In genomic region chr4:41387755-41388469, GRCm38 (mm10) we compare ENCODE assay signal across 14 mouse cellular contexts. TPM values are rescaled to one million over a fixed set of nuclear protein-coding genes. Genes with fewer than 3 reads are reported as not detected.
DNase-seq lines count a peak whose midpoint lies in the region; ATAC-seq lines count a peak whose summit lies in the region.
"Had no signal": no experiment of that assay in that cellular context is flagged by ENCODE, and none has a peak within 500 bp of the region (broad histone marks: within the 10 kb centered on the region; RNA-seq: fewer than 3 reads in every experiment).

No protein-coding gene starts in this region.

- H3K36me3 ChIP-seq in heart, embryonic 10.5 days, result peaks cover 72% of the 10 kb centered on the region
- peaks cover 91% of the 10 kb centered on the region for H3K36me3 ChIP-seq in liver, embryonic 15.5 days (replicated peaks)
- H3K36me3 ChIP-seq in limb, embryonic 10.5 days, result peaks cover 92% of the 10 kb centered on the region

- H3K4me1 ChIP-seq in heart, embryonic 10.5 days, result no peaks in the 10 kb centered on the region
- peaks cover 46% of the 10 kb centered on the region for H3K4me1 ChIP-seq in liver, embryonic 15.5 days (replicated peaks)
- H3K4me1 ChIP-seq in limb, embryonic 10.5 days, result no peaks in the 10 kb centered on the region
- H3K4me1 ChIP-seq: forebrain, embryonic 15.5 days; hindbrain, embryonic 12.5 days; lung, embryonic 15.5 days had no signal

- H3K27me3 ChIP-seq in heart, embryonic 10.5 days (ENCODE audit: insufficient read depth, poor library complexity, severe bottlenecking), result no peaks in the 10 kb centered on the region
- H3K27me3 ChIP-seq in liver, embryonic 15.5 days, result no peaks in the 10 kb centered on the region
- no peaks in the 10 kb centered on the region for H3K27me3 ChIP-seq in limb, embryonic 10.5 days (ENCODE audit: low read depth, poor library complexity, severe bottlenecking)
- H3K27me3 ChIP-seq: forebrain, embryonic 15.5 days; hindbrain, embryonic 12.5 days; lung, embryonic 15.5 days had no signal

- 79% methylated on average over 7 of the region's 7 CpGs for WGBS in heart, embryonic 10.5 days
- whole genome bisulfite sequencing in liver, embryonic 15.5 days (ENCODE audit: insufficient replicate concordance), result 42% methylated on average over 7 of the region's 7 CpGs
- 89% methylated on average over 7 of the region's 7 CpGs for WGBS in limb, embryonic 10.5 days

- no peaks in the 10 kb centered on the region for H3K9me3 ChIP-seq in heart, embryonic 10.5 days
- no peaks in the 10 kb centered on the region for H3K9me3 ChIP-seq in liver, embryonic 15.5 days (replicated peaks)
- no peaks in the 10 kb centered on the region for H3K9me3 ChIP-seq in limb, embryonic 10.5 days (replicated peaks)
- H3K9me3 ChIP-seq: forebrain, embryonic 15.5 days; hindbrain, embryonic 12.5 days; lung, embryonic 15.5 days had no signal

- intact Hi-C loops in left cerebral cortex, postnatal 36 days (cut with DNase I), result loop anchor here (2.0 kb wide), 1 partner anchor 21 kb away; no protein-coding TSS in a partner anchor

- peak overlapping the region; percentile 45 for H3K9ac ChIP-seq in liver, embryonic 15.5 days
- H3K9ac ChIP-seq: forebrain, embryonic 15.5 days; hindbrain, embryonic 12.5 days; lung, embryonic 15.5 days had no signal

- ATAC-seq in liver, embryonic 15.5 days (ENCODE audit: insufficient read depth), result peak; percentile 97
- ATAC-seq: forebrain, embryonic 15.5 days had no signal

- peak; percentile 33 for DNase-seq in urinary bladder, postnatal 14 days (ENCODE audit: low spot score)
- DNase-seq in urinary bladder, postnatal 25 days (ENCODE audit: low spot score), result no peak
- peak; percentile 92 for DNase-seq in heart, embryonic 10.5 days (ENCODE audit: low spot score)
- peak; percentile 44 for DNase-seq in yolk sac, embryonic 10.5 days (ENCODE audit: low spot score)
- no peak for DNase-seq in limb, embryonic 10.5 days (ENCODE audit: low spot score)
- no peak for DNase-seq in left cerebral cortex, postnatal 36 days (ENCODE audit: low spot score in 2 of 2)
- no peak for DNase-seq in cerebellum, postnatal 4 days (ENCODE audit: low spot score in 2 of 2)
- DNase-seq: cerebellum, adult 9-10 months; right cerebral cortex, adult 18-20 months; thymus, postnatal 25 days had no signal

- peak overlapping the region; percentile 60 for H3K4me2 ChIP-seq in liver, embryonic 15.5 days
- H3K4me2 ChIP-seq: forebrain, embryonic 15.5 days; hindbrain, embryonic 12.5 days; lung, embryonic 15.5 days had no signal

- peak overlapping the region; percentile 39; the same call in 1 of the 2 replicates for H3K27ac ChIP-seq in heart, embryonic 10.5 days
- H3K27ac ChIP-seq in liver, embryonic 15.5 days (replicated peaks), result peak overlapping the region; percentile 96
- H3K27ac ChIP-seq in limb, embryonic 10.5 days, result no peak overlapping the region
- H3K27ac ChIP-seq: forebrain, embryonic 15.5 days; hindbrain, embryonic 12.5 days; lung, embryonic 15.5 days had no signal

- no peak overlapping the region for H3K4me3 ChIP-seq in heart, embryonic 10.5 days
- peak overlapping the region; percentile 51 for H3K4me3 ChIP-seq in liver, embryonic 15.5 days (replicated peaks)
- no peak overlapping the region for H3K4me3 ChIP-seq in limb, embryonic 10.5 days
- H3K4me3 ChIP-seq: forebrain, embryonic 15.5 days; hindbrain, embryonic 12.5 days; lung, embryonic 15.5 days had no signal

RNA-seq across cellular contexts. Expression of gene Ubap1, which starts 39.1 kb away (rescaled TPM):
- polyA plus RNA-seq in heart, embryonic 10.5 days (2016; fragmentation: Nextera tagmentation; extraction: Ambion mirVana), result 52.4 and 56.6 TPM in 2 replicates
- polyA plus RNA-seq in liver, embryonic 15.5 days (2015; fragmentation: Nextera tagmentation; extraction: Ambion mirVana), result 32.4 and 34.2 TPM in 2 replicates
- 58.6 and 59.4 TPM in 2 replicates for polyA plus RNA-seq in limb, embryonic 10.5 days (2016; fragmentation: Nextera tagmentation; extraction: Ambion mirVana)
- total RNA-seq in left cerebral cortex, postnatal 36 days (2021), result 10 to 100 TPM; 50.0 to 53.9 TPM

Comparison
In these comparisons a context has a peak if more than half of its experiments do, and no peak if none do; other contexts are left out.
1. DNase-seq: peak in urinary bladder, postnatal 14 days (single experiment), heart, embryonic 10.5 days (single experiment) and yolk sac, embryonic 10.5 days (single experiment); none in urinary bladder, postnatal 25 days (single experiment), limb, embryonic 10.5 days (single experiment), left cerebral cortex, postnatal 36 days (0 of 2) and cerebellum, postnatal 4 days (0 of 2).